ENCODE assay signal across 9 mouse cellular contexts in the genomic region with DNA sequence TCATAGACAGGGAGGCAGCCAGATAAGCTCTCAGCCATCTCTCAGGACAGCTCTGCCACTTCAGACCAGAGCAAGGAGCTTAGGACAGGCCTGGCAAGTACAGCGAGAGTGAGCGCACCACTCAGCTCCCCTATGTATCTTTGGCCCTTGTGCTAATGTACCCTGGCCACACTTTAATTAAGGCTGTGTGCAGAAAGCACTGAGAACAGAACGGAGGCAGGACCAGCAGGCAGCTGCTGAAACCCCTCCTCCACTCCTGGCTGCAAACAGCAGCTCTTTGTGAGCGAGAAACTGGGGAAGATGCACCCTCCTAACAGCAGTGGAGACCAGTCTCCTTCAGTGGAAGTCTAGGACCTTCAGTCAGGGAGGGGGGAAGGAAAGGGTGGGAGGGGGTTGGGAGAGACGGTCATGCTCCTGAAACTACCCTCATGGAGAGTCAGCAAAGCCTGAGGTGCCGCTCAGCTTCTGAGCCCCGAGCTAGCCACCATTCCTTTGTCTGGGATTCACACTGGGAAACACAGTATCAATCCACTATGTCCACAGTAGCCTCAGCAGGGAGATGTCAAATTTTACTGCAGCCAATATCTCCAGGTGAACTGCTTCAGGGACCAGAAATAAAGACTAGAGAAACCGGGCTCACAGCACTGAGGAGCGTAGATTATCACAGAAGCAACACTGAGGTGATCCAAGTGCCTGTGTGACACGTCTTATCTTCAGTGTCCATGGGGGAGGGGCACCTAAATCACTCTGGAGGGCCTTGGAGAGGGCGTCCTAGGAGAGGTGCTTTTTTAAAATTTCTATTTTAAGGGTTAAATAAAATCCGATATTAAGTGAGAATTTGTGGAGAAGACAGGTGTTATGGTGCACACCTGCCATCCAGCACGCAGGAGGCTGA. TPM values are rescaled to one million over a fixed set of nuclear protein-coding genes. Genes with fewer than 3 reads are reported as not detected.
DNase-seq lines count a peak whose midpoint lies in the region; ATAC-seq and TF ChIP-seq lines count a peak whose summit lies in the region.
"Had no signal": no experiment of that assay in that cellular context is flagged by ENCODE, and none has a peak within 500 bp of the region (broad histone marks: within the 10 kb centered on the region; RNA-seq: fewer than 3 reads in every experiment).

No protein-coding gene starts in this region.

- H3K4me3 ChIP-seq in heart, embryonic 16.5 days (ENCODE audit: low read length) = no peak overlapping the region
- no peak overlapping the region for H3K4me3 ChIP-seq in forebrain, embryonic 11.5 days (ENCODE audit: low read depth, low read length)
- H3K4me3 ChIP-seq in liver, embryonic 12.5 days = no peak overlapping the region
- H3K4me3 ChIP-seq: embryonic facial prominence, embryonic 15.5 days had no signal

- H3K4me1 ChIP-seq in heart, embryonic 16.5 days (ENCODE audit: control insufficient read depth, insufficient read depth, low read length) = peaks cover 12% of the 10 kb centered on the region; the same call in 1 of the 2 replicates
- H3K4me1 ChIP-seq in forebrain, embryonic 11.5 days (replicated peaks; ENCODE audit: control insufficient read depth, insufficient read depth, low read length) = peaks cover 8% of the 10 kb centered on the region; the same call in 1 of the 2 replicates
- H3K4me1 ChIP-seq in liver, embryonic 12.5 days = peaks cover 20% of the 10 kb centered on the region
- H3K4me1 ChIP-seq: embryonic facial prominence, embryonic 15.5 days had no signal

- TF ChIP-seq CTCF in brain, embryonic 14.5 days (IDR thresholded peaks at IDR 0.05; ENCODE audit: borderline replicate concordance, extremely low read depth, insufficient read depth, insufficient read length) = no peak

- no peak for TF ChIP-seq POLR2A in brain, embryonic 14.5 days (IDR thresholded peaks at IDR 0.05; ENCODE audit: borderline replicate concordance, extremely low read depth, insufficient read depth, insufficient read length, poor library complexity, severe bottlenecking)

- WGBS in heart, embryonic 16.5 days = 32% methylated on average over 13 of the region's 13 CpGs
- 23% methylated on average over 13 of the region's 13 CpGs for WGBS in forebrain, embryonic 11.5 days
- WGBS in liver, embryonic 12.5 days (ENCODE audit: insufficient replicate concordance) = 27% methylated on average over 13 of the region's 13 CpGs

- H3K4me2 ChIP-seq in heart, embryonic 16.5 days (ENCODE audit: low read depth, low read length) = peak overlapping the region; percentile 40; the same call in 1 of the 2 replicates
- peak overlapping the region; percentile 36; the same call in 1 of the 2 replicates for H3K4me2 ChIP-seq in forebrain, embryonic 11.5 days (ENCODE audit: low read depth, low read length, severe bottlenecking)
- peak overlapping the region; percentile 31 for H3K4me2 ChIP-seq in liver, embryonic 12.5 days
- H3K4me2 ChIP-seq: embryonic facial prominence, embryonic 15.5 days had no signal

- H3K27ac ChIP-seq in heart, embryonic 16.5 days (ENCODE audit: low read length) = no peak overlapping the region
- peak overlapping the region; percentile 64 for H3K27ac ChIP-seq in forebrain, embryonic 11.5 days (ENCODE audit: low read depth, low read length)
- no peak overlapping the region for H3K27ac ChIP-seq in liver, embryonic 12.5 days
- H3K27ac ChIP-seq: embryonic facial prominence, embryonic 15.5 days had no signal

- H3K9ac ChIP-seq in heart, embryonic 16.5 days (ENCODE audit: low read length) = peak overlapping the region; percentile 20; the same call in 1 of the 2 replicates
- H3K9ac ChIP-seq in forebrain, embryonic 11.5 days (ENCODE audit: low read length) = peak overlapping the region; percentile 33
- H3K9ac ChIP-seq in liver, embryonic 12.5 days = no peak overlapping the region; the same call in 1 of the 2 replicates
- H3K9ac ChIP-seq: embryonic facial prominence, embryonic 15.5 days had no signal

- H3K36me3 ChIP-seq in heart, embryonic 16.5 days (ENCODE audit: control insufficient read depth, insufficient read depth) = no peaks in the 10 kb centered on the region
- no peaks in the 10 kb centered on the region for H3K36me3 ChIP-seq in forebrain, embryonic 11.5 days (ENCODE audit: control insufficient read depth, insufficient read depth, low read length)
- H3K36me3 ChIP-seq in liver, embryonic 12.5 days = no peaks in the 10 kb centered on the region
- H3K36me3 ChIP-seq: embryonic facial prominence, embryonic 15.5 days had no signal

- no peak for ATAC-seq in heart, embryonic 16.5 days (replicated peaks; ENCODE audit: extremely low read depth, insufficient read depth, low FRiP score)
- peak; percentile 85 for ATAC-seq in forebrain, embryonic 11.5 days (replicated peaks; ENCODE audit: low FRiP score)
- ATAC-seq in liver, embryonic 12.5 days = peak; percentile 69
- ATAC-seq in erythroblast, adult 5-6 weeks (replicated peaks; ENCODE audit: low FRiP score, poor library complexity, severe bottlenecking) = no peak

- H3K27me3 ChIP-seq in heart, embryonic 16.5 days (ENCODE audit: control insufficient read depth, insufficient read depth, low read length) = no peaks in the 10 kb centered on the region
- no peaks in the 10 kb centered on the region for H3K27me3 ChIP-seq in forebrain, embryonic 11.5 days (ENCODE audit: control insufficient read depth, insufficient read depth, low read length)
- H3K27me3 ChIP-seq in liver, embryonic 12.5 days (replicated peaks) = no peaks in the 10 kb centered on the region
- H3K27me3 ChIP-seq: embryonic facial prominence, embryonic 15.5 days had no signal

- DNase-seq in heart, postnatal 4 days = no peak
- DNase-seq in brain, embryonic 14.5 days (ENCODE audit: low read depth) = peak; percentile 82
- DNase-seq in forebrain, embryonic 11.5 days (ENCODE audit: low spot score) = peak; percentile 69
- no peak for DNase-seq in urinary bladder, postnatal 36 days (ENCODE audit: low spot score in 2 of 2)
- DNase-seq in thymus, postnatal 0 days (ENCODE audit: low spot score) = no peak

- no peaks in the 10 kb centered on the region for H3K9me3 ChIP-seq in heart, embryonic 16.5 days (replicated peaks; ENCODE audit: control insufficient read depth, low read length)
- H3K9me3 ChIP-seq in forebrain, embryonic 11.5 days (ENCODE audit: control insufficient read depth, low read length) = no peaks in the 10 kb centered on the region
- H3K9me3 ChIP-seq in liver, embryonic 12.5 days (replicated peaks) = no peaks in the 10 kb centered on the region
- H3K9me3 ChIP-seq: embryonic facial prominence, embryonic 15.5 days had no signal

RNA-seq across cellular contexts. Expression of a gene that starts 18.0 kb away (rescaled TPM):
- polyA plus RNA-seq in heart, embryonic 16.5 days (2015; fragmentation: Nextera tagmentation; extraction: Ambion mirVana) = 14.3 and 17.7 TPM in 2 replicates
- 10 to 100 TPM; 13.8 to 14.7 TPM for total RNA-seq in heart, postnatal 4 days (2021)
- 35.2 and 53.4 TPM in 2 replicates for polyA plus RNA-seq in brain, embryonic 14.5 days (2012; rRNA removed)
- 22.8 and 23.4 TPM in 2 replicates for polyA plus RNA-seq in forebrain, embryonic 11.5 days (2014; fragmentation: Nextera tagmentation; extraction: Ambion mirVana)
- 0.79 and 1.3 TPM in 2 replicates for polyA plus RNA-seq in liver, embryonic 12.5 days (2016; fragmentation: Nextera tagmentation; extraction: Ambion mirVana)
- 0.81 and 0.96 TPM in 2 replicates for polyA plus RNA-seq in thymus, postnatal 0 days (2015; fragmentation: Nextera tagmentation; extraction: Ambion mirVana)
- not detected in 2 replicates for total RNA-seq in erythroblast, adult 5-6 weeks (2015; ENCODE audit: low replicate concordance)
- total RNA-seq in erythroblast, adult 5-6 weeks (2017; ENCODE audit: low replicate concordance) = not detected in 2 replicates

Comparison
In these comparisons a context has a peak if more than half of its experiments do, and no peak if none do; other contexts are left out.
1. ATAC-seq: peak in forebrain, embryonic 11.5 days (single experiment) and liver, embryonic 12.5 days (single experiment); none in heart, embryonic 16.5 days (single experiment) and erythroblast, adult 5-6 weeks (single experiment).
2. DNase-seq: peak in brain, embryonic 14.5 days (single experiment) and forebrain, embryonic 11.5 days (single experiment); none in heart, postnatal 4 days (single experiment), urinary bladder, postnatal 36 days (0 of 2) and thymus, postnatal 0 days (single experiment).
3. Peak in every context shown above with its lines, with median percentiles within 50 percentile points of each other: H3K4me2 ChIP-seq.